Mouse (Mus musculus): ENCODE data around the gene B230104I21Rik.

Gene B230104I21Rik

DNA sequence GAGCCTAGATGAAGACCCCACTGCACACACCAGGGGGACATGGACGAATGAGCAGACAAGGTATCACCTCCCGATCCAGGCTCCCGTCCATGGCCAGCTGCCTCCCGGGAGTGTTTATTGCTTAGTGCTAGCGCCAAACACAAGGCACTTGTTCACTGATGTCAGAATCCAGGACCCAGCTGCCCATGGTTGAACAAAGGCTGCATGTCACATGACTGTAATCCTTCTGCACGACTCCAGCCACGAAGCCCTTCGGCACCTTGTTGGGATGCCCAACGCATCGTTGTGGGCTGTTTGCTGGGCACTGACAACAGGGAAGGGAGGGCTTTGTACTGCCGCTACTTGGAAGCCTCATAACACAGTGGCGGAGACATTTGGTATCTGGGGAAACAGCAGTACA, at the start of gene B230104I21Rik:
Gene B230104I21Rik, plus strand, starts transcription at position 367 of the 400 bp plus-strand sequence.
- no peak for DNase-seq

GRCm38 (mm10) chr4:154293735-154294201, 42.2 kb upstream of the B230104I21Rik start:
- DNase-seq, result peak; percentile 76

DNA sequence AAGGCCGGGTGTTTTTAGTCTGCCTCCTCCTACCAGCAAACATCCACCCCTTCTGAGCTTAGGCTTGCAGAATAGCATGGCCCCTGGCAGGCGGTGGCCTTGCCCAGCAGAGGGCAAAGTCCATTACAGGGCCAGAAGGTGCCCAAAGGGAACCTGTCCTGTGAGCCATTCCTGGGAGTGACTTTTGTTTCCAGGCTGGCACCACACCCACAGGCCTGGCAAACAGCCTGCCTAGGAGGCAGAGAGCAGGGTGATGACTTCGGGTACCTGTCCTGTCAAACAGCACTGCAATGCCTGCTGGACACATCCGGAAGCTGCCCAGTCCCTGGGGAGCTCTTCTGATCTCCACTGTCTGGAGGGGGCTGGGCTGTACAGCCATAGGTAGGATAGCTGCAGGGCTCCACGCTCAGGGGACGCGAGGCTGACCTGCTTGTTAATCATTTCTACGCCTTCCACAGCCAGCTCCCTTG, 41.6 kb upstream of the B230104I21Rik start:
- DNase-seq, result peak; percentile 94

GRCm38 (mm10) chr4:154297761-154298160, 38.2 kb upstream of the B230104I21Rik start:
- peak; percentile 86 for DNase-seq

DNA sequence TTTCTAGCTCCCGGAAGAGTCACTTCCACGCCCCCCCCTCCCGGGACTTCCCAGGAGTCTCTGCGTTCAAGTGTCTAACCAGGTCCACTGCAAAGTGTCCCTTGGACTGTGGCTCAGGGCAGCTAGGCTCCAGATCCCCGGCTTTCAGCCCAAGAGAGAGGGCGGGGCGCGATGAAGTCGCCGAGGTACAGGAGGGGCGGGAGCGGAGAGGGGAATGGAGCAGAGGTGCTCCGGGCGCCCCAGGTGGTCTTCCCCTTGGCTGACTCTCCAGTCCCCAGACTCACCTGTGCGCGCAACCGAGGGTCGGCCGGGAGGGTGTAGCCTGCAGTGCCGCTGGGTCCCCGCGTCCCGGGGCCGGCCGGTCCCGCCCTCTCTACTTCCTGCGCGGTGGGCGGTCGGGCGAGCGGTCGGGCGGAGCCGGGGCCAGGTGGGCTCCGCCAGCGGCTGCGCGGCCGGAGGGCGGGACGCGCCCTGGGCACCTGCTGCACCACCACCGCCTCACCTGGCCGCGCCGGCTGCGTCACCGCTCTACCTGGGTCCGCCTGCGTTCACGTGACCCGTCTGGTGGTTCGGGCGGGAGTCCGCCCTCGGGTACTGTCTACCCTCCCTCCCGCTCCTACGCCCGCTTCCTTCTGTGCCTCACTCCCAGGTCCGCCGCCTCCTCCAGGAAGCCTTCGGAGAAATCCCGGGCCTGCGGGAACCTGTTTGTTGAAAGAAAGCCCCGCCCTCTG, 36.2 kb upstream of the B230104I21Rik start:
- DNase-seq, result peak; percentile 92

DNA sequence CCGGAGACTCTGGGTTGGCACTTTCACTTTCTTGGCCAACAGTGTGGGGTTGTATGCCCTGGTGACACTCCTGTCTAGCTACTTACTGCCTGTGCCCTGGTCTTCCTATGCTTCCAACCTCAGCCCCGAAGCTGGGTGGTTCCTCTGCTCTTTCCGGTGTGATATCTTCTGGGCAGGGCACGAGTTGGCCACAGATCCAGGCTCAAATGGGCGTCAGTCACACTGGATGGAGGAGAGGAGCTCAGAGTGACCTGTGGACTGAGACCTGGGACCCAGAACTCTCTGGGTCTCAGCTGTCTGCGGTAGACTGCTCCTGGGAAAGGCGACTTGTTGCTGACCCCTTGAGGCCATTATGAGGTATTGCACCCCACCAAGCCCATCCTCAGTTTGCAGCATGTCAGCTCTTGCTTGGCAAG, 34.5 kb upstream of the B230104I21Rik start, which contains the start of gene Arhgef16:
Gene Arhgef16, minus strand, starts transcription at position 211 of the 416 bp plus-strand sequence.
- peak; percentile 68 for DNase-seq

DNA sequence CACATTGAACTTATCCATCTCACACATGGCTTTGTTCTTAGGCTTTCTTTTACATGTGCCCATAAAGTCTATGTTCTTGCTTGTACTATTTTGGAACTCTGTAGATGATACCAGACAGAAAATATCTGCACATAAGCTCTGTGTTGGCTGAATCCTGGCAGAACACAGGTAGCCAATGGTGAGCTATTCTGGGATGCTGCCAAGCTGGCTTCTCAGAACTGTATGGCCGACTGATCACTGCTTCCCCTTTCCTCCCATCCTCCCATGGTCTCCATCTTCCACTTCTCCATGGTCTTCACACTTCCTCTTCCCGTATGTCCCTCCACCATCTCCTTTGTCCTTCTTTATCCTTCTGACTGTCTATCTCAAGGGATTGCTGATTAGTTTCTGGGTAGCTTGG, 26.8 kb upstream of the B230104I21Rik start:
- no peak for DNase-seq

DNA sequence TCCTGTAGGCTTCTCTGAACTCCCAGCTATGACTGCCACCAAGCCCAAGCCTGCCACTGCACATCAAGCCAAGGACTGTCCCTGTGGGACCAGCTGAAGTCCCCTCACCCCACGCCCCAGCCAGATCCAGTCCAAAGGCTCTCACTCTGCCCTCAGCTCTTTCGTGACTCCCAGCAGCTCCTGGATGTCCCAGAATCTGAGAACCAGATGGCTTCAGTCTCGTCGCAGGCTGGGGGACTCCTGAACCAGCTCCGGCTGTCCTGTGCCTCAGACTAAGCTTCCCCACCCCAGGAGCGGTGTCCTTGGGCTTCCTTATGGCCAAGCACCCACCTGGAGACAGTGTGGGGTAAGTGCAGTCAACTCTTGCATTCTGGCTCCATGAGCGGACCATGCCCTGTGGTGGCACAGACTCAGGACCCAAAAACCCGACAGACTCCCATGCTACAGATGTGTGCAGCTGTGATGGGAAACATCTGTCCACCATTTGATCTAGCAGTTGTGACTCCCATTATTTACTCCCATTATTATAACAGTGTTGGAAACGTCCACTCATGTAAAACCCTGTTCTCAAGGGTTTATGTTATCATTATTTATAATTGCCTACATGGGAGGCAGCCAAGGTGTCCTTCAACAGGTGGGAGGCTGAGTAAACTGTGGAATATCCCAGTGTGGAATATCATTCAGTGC, 25.2 kb upstream of the B230104I21Rik start:
- DNase-seq, result no peak

DNA sequence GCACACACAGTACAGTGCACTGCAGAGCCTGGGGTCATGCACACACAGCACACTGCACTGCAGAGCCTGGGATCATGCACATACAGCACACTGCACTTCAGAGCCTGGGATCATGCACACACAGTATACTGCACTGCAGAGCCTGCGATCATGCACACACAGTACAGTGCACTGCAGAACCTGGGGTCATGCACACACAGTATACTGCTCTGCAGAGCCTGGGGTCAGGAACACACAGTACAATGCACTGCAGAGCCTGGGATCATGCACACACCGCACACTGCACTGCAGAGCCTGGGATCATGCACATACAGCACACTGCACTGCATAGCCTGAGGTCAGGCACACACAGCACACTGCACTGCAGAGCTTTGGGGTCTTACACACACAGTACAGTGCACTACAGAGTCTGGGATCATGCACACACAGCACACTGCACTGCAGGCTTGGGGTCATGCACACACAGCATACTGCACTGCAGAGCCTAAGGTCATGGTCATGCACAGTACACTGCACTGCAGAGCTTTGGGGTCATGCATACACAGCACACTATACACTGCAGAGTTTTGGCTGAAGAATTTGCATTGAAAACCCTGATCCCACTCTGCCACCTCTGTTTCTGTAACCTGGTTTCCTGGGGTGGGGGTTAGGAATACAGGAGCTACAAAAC, 23.6 kb upstream of the B230104I21Rik start:
- no peak for DNase-seq

GRCm38 (mm10) chr4:154312935-154313621, 22.8 kb upstream of the B230104I21Rik start:
- no peak for DNase-seq

DNA sequence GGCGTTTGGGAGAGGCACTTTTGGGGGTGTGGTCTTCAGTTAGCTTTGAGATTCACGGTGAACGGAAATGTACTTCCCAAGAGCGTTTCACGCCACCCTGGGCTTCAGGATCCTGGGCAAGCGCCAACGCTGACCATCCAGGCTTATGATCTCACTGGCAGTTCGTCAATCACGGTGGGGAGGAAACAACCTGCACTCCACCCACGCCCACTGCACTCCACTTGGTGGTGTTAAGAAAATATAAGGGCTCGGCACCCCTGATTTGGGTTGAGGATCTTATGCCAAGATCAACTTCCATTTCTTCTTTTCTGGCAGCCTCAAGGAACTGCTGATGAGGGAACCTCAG, 22.3 kb upstream of the B230104I21Rik start:
- DNase-seq, result no peak

DNA sequence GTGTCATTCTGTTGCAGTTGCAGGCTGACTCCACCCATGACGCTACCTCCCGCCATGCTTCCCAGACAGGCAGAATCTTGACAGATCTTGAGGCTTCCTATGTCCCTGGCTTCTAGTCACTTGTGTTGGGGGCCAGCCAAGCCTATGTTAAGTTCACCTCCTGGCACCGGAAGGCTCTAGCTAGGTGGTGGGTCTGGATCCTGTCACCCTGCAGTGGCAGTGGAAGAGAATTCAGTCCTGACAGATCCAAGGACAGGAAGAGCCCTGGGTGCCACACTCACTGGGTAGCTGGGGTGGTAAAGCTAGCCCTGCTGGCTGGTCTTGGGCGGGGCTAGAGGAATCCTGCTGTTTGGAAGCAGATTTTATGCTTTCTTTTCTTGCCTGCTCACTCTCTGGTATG, 10.5 kb upstream of the B230104I21Rik start:
- no peak for DNase-seq

DNA sequence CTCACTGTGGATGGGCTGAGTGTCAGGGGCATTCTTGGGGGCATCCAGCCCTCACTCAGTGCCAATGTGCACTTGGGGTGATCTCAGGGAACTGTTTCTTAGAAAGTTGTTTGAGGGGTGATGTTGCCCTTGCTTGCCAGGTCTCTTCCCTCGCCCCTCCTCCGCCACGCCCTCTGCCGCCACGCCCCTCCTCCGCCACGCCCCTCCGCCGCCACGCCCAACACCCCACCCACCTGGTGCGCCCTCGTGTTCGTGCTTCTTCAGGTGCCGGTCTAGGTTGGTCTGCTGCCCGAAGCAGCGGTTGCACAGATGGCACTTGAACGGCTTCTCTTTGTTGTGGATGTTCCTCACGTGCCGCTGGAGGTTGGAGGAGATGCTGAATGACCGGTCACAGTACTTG, 7.5 kb upstream of the B230104I21Rik start:
- no peak for DNase-seq

GRCm38 (mm10) chr4:154328836-154329235, 7.1 kb upstream of the B230104I21Rik start:
- peak; percentile 59 for DNase-seq

- peak; percentile 37 for DNase-seq
These were observed 5.9 kb upstream of the B230104I21Rik start for GRCm38 (mm10) chr4:154330001-154330400.

DNA sequence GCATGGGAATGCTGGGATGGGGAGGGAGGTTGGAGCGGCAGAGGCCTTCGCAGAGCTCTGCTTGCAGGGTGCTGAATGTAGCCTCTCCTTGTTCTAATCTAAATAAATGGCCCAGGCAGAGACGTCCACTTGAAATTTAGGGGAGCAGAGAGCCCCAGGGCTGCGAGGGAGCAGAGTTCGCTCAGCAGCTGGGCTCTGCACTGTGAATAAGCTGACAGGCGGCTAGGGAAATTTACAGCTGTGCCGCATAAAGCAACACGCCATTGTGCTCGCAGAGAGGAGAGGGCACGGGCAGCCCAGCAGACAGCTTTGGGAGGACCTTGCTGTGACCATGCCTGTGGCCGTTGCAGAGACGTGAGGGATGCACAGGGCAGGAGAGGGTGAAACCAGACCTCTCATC, 4.7 kb upstream of the B230104I21Rik start:
- DNase-seq, result no peak

- no peak for DNase-seq
These were observed 2.6 kb upstream of the B230104I21Rik start for GRCm38 (mm10) chr4:154333300-154333699.

GRCm38 (mm10) chr4:154334699-154335402, 1.1 kb upstream of the B230104I21Rik start:
- DNase-seq, result no peak

DNA sequence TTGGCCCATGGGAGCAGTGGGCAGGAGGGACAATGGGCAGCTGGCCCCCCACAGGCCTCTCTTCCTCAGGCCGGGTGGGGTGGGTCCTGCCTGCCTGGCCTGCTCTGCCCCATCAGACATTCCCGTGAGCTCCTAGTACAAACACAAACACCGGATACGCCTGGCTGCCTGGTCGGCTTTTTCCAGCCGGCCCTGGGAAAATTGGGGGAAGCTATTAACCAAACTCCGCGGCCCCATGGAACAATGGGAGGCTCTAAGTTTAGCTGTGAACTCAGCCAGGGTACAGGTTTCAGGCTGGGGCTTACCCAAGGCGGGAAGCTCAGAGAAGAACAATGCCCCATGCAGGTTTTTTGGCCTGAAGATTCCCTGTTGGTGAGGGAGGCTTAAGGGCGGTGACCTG, 723 bp downstream of the B230104I21Rik start:
- peak; percentile 45 for DNase-seq

- no peak for DNase-seq
These were observed 11.0 kb downstream of the B230104I21Rik start for GRCm38 (mm10) chr4:154346731-154347522.

DNA sequence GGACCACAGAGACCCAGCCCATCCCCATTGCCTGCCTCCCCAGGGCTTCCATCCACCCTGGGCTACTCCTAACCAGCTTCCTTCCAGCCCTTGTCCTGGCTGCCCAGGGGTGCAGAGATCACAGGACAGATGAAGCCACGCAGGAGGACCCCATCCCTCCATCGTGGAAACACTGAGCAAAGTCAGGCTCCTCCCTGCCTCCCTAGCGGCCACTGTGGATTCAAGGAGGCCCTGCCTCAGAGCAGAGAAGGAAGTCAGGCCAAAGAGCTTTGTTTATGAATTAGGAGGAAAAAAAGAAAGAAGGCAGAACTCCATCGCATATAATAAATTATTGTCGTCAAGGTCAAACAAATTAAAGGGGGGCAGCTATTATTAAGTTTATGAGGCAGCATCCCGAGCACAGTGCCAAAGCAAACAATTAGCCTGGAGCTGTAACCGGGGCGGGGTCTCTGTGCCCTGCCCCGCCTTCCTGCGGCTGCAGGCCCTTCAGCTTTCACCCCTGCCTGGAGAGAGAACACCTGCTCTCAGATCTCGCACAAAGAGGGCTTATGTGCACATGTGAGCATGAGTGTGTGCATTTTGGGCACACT, 12.4 kb downstream of the B230104I21Rik start:
- no peak for DNase-seq

Data from kidney, adult 11 months (tissue).